ENCODE assay signal across 9 mouse cellular contexts in the genomic region with DNA sequence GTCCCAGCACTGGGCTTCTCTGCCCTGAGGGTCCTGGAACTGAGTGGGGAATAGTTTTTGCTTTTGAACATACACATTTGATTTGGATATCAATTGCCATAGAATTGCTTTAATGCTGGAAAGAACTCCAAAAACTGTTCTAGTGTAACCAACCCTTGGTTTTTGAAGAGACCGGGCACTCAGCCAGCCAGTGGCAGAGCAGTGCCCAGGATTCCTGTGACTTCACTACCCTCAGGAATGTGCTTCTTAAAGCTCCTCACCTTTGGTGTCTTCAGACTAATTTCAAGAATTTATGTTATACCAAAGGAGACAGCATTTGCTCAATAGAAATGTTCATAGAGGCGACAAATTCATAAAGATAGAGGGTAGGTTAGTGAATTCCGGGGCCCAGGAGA. TPM values are rescaled to one million over a fixed set of nuclear protein-coding genes. Genes with fewer than 3 reads are reported as not detected.
DNase-seq lines count a peak whose midpoint lies in the region; ATAC-seq and TF ChIP-seq lines count a peak whose summit lies in the region.
"Had no signal": no experiment of that assay in that cellular context is flagged by ENCODE, and none has a peak within 500 bp of the region (broad histone marks: within the 10 kb centered on the region; RNA-seq: fewer than 3 reads in every experiment).

No protein-coding gene starts in this region.

- no peaks in the 10 kb centered on the region for H3K9me3 ChIP-seq in heart, embryonic 14.5 days (ENCODE audit: control insufficient read depth, low read length)
- no peaks in the 10 kb centered on the region for H3K9me3 ChIP-seq in neural tube, embryonic 15.5 days (replicated peaks)
- no peaks in the 10 kb centered on the region for H3K9me3 ChIP-seq in liver, postnatal 0 days (ENCODE audit: low read length)

- no peak for DNase-seq in spleen, adult 2 months (ENCODE audit: low read depth in 1 of 2, low spot score in 2 of 2)
- no peak for DNase-seq in spleen, postnatal 10 days (ENCODE audit: low spot score in 2 of 2)
- peak; percentile 86 to 90 for DNase-seq in kidney, postnatal 36 days
- DNase-seq in embryo, embryonic 9.5 days (ENCODE audit: extremely low spot score): no peak
- DNase-seq in gastrocnemius, adult 8-10 months (ENCODE audit: low spot score in 2 of 2): no peak
- DNase-seq in liver, postnatal 0 days: no peak

- no peak for ATAC-seq in heart, embryonic 14.5 days (ENCODE audit: insufficient number of reproducible peaks, insufficient read depth, low FRiP score, low read depth)
- ATAC-seq in neural tube, embryonic 15.5 days (ENCODE audit: low FRiP score): no peak
- ATAC-seq in liver, postnatal 0 days: no peak

- no peaks in the 10 kb centered on the region for H3K36me3 ChIP-seq in spleen, adult 2 months (ENCODE audit: control insufficient read depth, insufficient read depth, low read length)
- H3K36me3 ChIP-seq in heart, embryonic 14.5 days (ENCODE audit: control insufficient read depth, insufficient read depth, low read length): peaks cover 9% of the 10 kb centered on the region
- H3K36me3 ChIP-seq in neural tube, embryonic 15.5 days: no peaks in the 10 kb centered on the region
- H3K36me3 ChIP-seq in liver, postnatal 0 days (replicated peaks; ENCODE audit: insufficient read depth, low read length): 0 out of 2 replicates have a peak, but pooled peaks cover 2% of the 10 kb centered on the region

- no peaks in the 10 kb centered on the region for H3K4me1 ChIP-seq in spleen, adult 2 months (ENCODE audit: control insufficient read depth, insufficient read depth, insufficient read length)
- peaks cover 34 to 59% of the 10 kb centered on the region in 2 experiments for H3K4me1 ChIP-seq in heart, embryonic 14.5 days (ENCODE audit: control insufficient read depth in 2 of 2, insufficient read depth in 2 of 2, low read length in 2 of 2)
- peaks cover 41% of the 10 kb centered on the region for H3K4me1 ChIP-seq in neural tube, embryonic 15.5 days
- peaks cover 3% of the 10 kb centered on the region; the same call in 1 of the 2 replicates for H3K4me1 ChIP-seq in liver, postnatal 0 days (ENCODE audit: insufficient read depth)

- WGBS in spleen, adult 2 months: 86% methylated on average over 3 of the region's 3 CpGs
- WGBS in heart, embryonic 14.5 days: 58% methylated on average over 3 of the region's 3 CpGs
- 67% methylated on average over 3 of the region's 3 CpGs for WGBS in neural tube, embryonic 15.5 days
- WGBS in liver, postnatal 0 days (ENCODE audit: insufficient replicate concordance): 84% methylated on average over 3 of the region's 3 CpGs

- TF ChIP-seq CTCF in spleen, adult 2 months (IDR thresholded peaks at IDR 0.05; ENCODE audit: extremely low read depth, insufficient read depth, insufficient read length, insufficient replicate concordance): no peak
- TF ChIP-seq CTCF in liver, postnatal 0 days (IDR thresholded peaks at IDR 0.05; ENCODE audit: low read depth): no peak

- H3K9ac ChIP-seq in heart, embryonic 14.5 days (ENCODE audit: low read length): no peak overlapping the region
- H3K9ac ChIP-seq in neural tube, embryonic 15.5 days (replicated peaks): no peak overlapping the region
- no peak overlapping the region for H3K9ac ChIP-seq in liver, postnatal 0 days (replicated peaks)

- H3K27ac ChIP-seq in spleen, adult 2 months (ENCODE audit: insufficient read depth, low read length): peak overlapping the region; percentile 42; the same call in 1 of the 2 replicates
- H3K27ac ChIP-seq in heart, embryonic 14.5 days (replicated peaks in 1 of 2; ENCODE audit: control insufficient read depth in 1 of 2, insufficient read depth in 1 of 2, low read depth in 2 of 2, low read length in 2 of 2): peak overlapping the region; percentile 90 to 94
- H3K27ac ChIP-seq in neural tube, embryonic 15.5 days (replicated peaks): peak overlapping the region; percentile 83
- no peak overlapping the region for H3K27ac ChIP-seq in liver, postnatal 0 days (ENCODE audit: low read depth)
- H3K27ac ChIP-seq: macrophage had no signal

- TF ChIP-seq EP300 in liver, postnatal 0 days (IDR thresholded peaks at IDR 0.05; ENCODE audit: low read depth): no peak

- H3K4me2 ChIP-seq in heart, embryonic 14.5 days (ENCODE audit: low read length): peak overlapping the region; percentile 54
- no peak overlapping the region for H3K4me2 ChIP-seq in neural tube, embryonic 15.5 days
- H3K4me2 ChIP-seq in liver, postnatal 0 days (ENCODE audit: low read depth, low read length): no peak overlapping the region

- H3K27me3 ChIP-seq in spleen, adult 2 months (ENCODE audit: control insufficient read depth, insufficient read depth, low read length): no peaks in the 10 kb centered on the region
- H3K27me3 ChIP-seq in heart, embryonic 14.5 days (ENCODE audit: control insufficient read depth, insufficient read depth, low read length): no peaks in the 10 kb centered on the region
- H3K27me3 ChIP-seq in neural tube, embryonic 15.5 days (replicated peaks): no peaks in the 10 kb centered on the region
- no peaks in the 10 kb centered on the region for H3K27me3 ChIP-seq in liver, postnatal 0 days (ENCODE audit: insufficient read depth, low read length)

- no peak for TF ChIP-seq POLR2A in spleen, adult 2 months (IDR thresholded peaks at IDR 0.05; ENCODE audit: low read depth, low read length)

- H3K4me3 ChIP-seq in spleen, adult 2 months (ENCODE audit: extremely low read depth, insufficient read depth, insufficient read length): no peak overlapping the region
- no peak overlapping the region for H3K4me3 ChIP-seq in heart, embryonic 14.5 days (ENCODE audit: control insufficient read depth in 1 of 2, insufficient read depth in 1 of 2, low read depth in 1 of 2, low read length in 2 of 2)
- H3K4me3 ChIP-seq in neural tube, embryonic 15.5 days (replicated peaks): no peak overlapping the region
- no peak overlapping the region for H3K4me3 ChIP-seq in liver, postnatal 0 days (ENCODE audit: low read depth, low read length)

RNA-seq across cellular contexts. Expression of a gene that starts 33.1 kb away (rescaled TPM):
- polyA plus RNA-seq in spleen, adult 2 months (2012; rRNA removed): 7.4 and 9.3 TPM in 2 replicates
- polyA plus RNA-seq in heart, embryonic 14.5 days (2014; fragmentation: Nextera tagmentation; extraction: Ambion mirVana): 8.5 and 10.2 TPM in 2 replicates
- polyA plus RNA-seq in neural tube, embryonic 15.5 days (2015; fragmentation: Nextera tagmentation; extraction: Ambion mirVana): 1.0 and 2.6 TPM in 2 replicates
- total RNA-seq in gastrocnemius, adult 8-10 months (2022): 1 to 10 TPM; 2.8 to 7.0 (median 3.9) TPM
- 0.70 and 0.99 TPM in 2 replicates for polyA plus RNA-seq in liver, postnatal 0 days (2015; fragmentation: Nextera tagmentation; extraction: Ambion mirVana)

RNA-seq across cellular contexts. Expression of a gene that starts 37.9 kb away (rescaled TPM):
- not detected in 2 replicates for polyA plus RNA-seq in spleen, adult 2 months (2012; rRNA removed)
- polyA plus RNA-seq in heart, embryonic 14.5 days (2014; fragmentation: Nextera tagmentation; extraction: Ambion mirVana): not detected in 2 replicates
- 0.35 and 0.54 TPM in 2 replicates for polyA plus RNA-seq in neural tube, embryonic 15.5 days (2015; fragmentation: Nextera tagmentation; extraction: Ambion mirVana)
- not detected for total RNA-seq in gastrocnemius, adult 8-10 months (2022)
- polyA plus RNA-seq in liver, postnatal 0 days (2015; fragmentation: Nextera tagmentation; extraction: Ambion mirVana): not detected in 2 replicates
- polyA plus RNA-seq: macrophage had no signal

Comparison
In these comparisons a context has a peak if more than half of its experiments do, and no peak if none do; other contexts are left out.
1. DNase-seq: peak in kidney, postnatal 36 days (2 of 2); none in spleen, adult 2 months (0 of 2), spleen, postnatal 10 days (0 of 2), embryo, embryonic 9.5 days (single experiment), gastrocnemius, adult 8-10 months (0 of 2) and liver, postnatal 0 days (single experiment).